Mouse (Mus musculus) NIH3T3 (cell line): ENCODE measurements at regions not wholly inside any gene's neighbourhood (a gene's known extent, or its start where the extent isn't known, plus 50 kb on each side); places are given as distances from the start of the nearest gene placed in this dataset.
A peak's percentile ranks its signal among the peaks of the same experiment; 100 is the strongest.

ENCODE experiments used
- DNase-seq: peaks from one replicate; pipeline ENCODE4 v3.0.0-alpha.2; 2012; ENCODE audit warnings: low read depth

GRCm38 (mm10) chr8:125619336-125619906, 49.8 kb upstream of the Sipa1l2 start:
- peak; percentile 94 for DNase-seq
